Mouse (Mus musculus) liver, postnatal 0 days (tissue): ENCODE data around the gene Mss51.

Experiments used
- CTCF ChIP-seq: sonication (generic); IDR thresholded peaks from 2 replicates; pipeline ENCODE4 v1.5.1; 2016; ENCODE audit warnings: antibody characterized with exemption, low read depth
- EP300 ChIP-seq: IDR thresholded peaks from 2 replicates; pipeline ENCODE4 v1.6.1; 2016; ENCODE audit warnings: antibody characterized with exemption, low read depth, mild to moderate bottlenecking

DNA sequence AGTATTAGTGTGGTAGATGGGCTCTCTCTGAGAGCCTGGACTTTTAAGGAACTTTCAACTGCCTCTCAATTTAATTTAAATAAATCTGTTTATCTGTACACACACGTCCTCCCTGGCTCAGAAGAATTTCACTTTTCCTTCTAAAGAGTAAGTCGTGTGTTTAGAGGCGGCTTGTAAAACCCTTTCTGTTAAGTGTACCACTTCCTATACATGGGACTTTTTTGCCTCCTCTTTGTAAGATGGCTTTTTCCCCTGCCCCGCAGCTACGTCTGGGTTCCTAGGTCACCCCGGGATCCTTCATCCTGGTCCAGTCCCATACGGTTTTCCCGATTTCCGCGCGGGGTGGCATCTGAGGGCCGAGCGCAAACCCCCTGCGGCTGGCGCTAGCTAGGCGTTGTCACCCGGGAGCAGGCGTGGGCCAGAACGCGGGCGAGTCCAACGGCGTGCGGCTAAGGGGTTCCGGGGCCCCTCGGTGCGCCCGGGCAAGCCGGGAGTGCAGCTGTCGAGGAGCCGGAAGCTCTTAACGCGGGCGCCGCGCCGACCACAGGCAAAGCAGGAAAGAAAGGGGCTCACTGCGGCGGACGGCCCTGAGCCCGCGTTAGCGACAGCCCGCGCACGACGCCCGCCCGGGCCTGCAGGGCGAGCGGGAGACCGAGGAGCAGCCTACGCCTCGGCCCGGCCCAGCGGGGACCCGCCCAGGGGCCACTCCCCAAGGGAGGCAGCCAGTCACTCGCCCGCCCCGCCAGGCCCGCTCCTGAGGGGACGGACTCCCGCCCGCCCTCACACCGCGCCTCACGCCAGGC lies 49.0 kb upstream of the Mss51 start:
- TF ChIP-seq CTCF (no peak), EP300 (no peak)
